Mouse (Mus musculus) olfactory bulb, adult 2 months (tissue): ENCODE measurements around the gene Pdzd2.

Source experiments
- CTCF ChIP-seq: fragments of 200-500 bp; IDR thresholded peaks from 2 replicates; pipeline ENCODE4 v1.5.1; 2012; ENCODE audit warnings: low read depth, mild to moderate bottlenecking, low read length, moderate library complexity; ENCODE audit not compliant: insufficient read depth
- POLR2A ChIP-seq: fragments of 200-500 bp; IDR thresholded peaks from 2 replicates; pipeline ENCODE4 v1.6.1; 2012; ENCODE audit warnings: mild to moderate bottlenecking, low read depth, low read length, moderate library complexity; ENCODE audit not compliant: insufficient read depth

DNA sequence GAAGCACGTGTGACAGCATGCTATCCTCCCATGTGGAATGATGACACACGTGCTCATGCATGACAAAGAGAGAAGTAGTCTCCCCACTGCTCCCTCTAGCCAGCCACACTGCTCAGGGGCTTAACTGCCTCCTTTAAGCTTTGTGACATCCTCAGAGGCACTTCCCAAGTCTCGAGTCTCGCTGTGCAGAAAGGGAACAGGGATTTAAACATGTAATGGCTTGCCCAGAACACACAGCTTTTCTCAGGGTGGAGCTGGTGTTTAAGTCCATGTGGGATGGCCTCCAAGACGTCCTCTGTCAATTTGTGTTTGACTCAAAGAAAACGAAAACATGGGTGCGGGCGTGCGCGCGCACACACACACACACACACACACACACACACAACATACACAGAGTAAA is 301.6 kb downstream of the Pdzd2 start:
- TF ChIP-seq POLR2A (no peak), CTCF (no peak)
